Mouse (Mus musculus) heart, embryonic 10.5 days (tissue): ENCODE measurements at regions not wholly inside any gene's neighbourhood (a gene's known extent, or its start where the extent isn't known, plus 50 kb on each side); places are given as distances from the start of the nearest gene placed in this dataset.

ENCODE experiments used
- DNase-seq: peaks from one replicate; pipeline ENCODE4 v3.0.0-alpha.2; 2017; ENCODE audit warnings: low spot score
- H3K27ac ChIP-seq: fragments of 300-500 bp; sonication (generic); 2 replicates; pipeline ENCODE4 v1.5.1; 2016; ENCODE audit warnings: mild to moderate bottlenecking
- H3K27me3 ChIP-seq: fragments of 300-500 bp; sonication (generic); 2 replicates; pipeline ENCODE4 v1.6.1; 2016; ENCODE audit warnings: mild to moderate bottlenecking; ENCODE audit not compliant: poor library complexity, insufficient read depth, severe bottlenecking
- H3K36me3 ChIP-seq: fragments of 300-500 bp; sonication (generic); 2 replicates; pipeline ENCODE4 v1.6.1; 2016; ENCODE audit warnings: mild to moderate bottlenecking, moderate library complexity
- H3K4me1 ChIP-seq: fragments of 300-500 bp; sonication (generic); 2 replicates; pipeline ENCODE4 v1.6.1; 2016; ENCODE audit warnings: mild to moderate bottlenecking
- H3K4me3 ChIP-seq: fragments of 300-500 bp; sonication (generic); 2 replicates; pipeline ENCODE4 v1.5.1; 2016; ENCODE audit warnings: mild to moderate bottlenecking, moderate library complexity
- H3K9me3 ChIP-seq: fragments of 300-500 bp; sonication (generic); 2 replicates; pipeline ENCODE4 v1.6.1; 2016; ENCODE audit warnings: mild to moderate bottlenecking, moderate library complexity
- WGBS: fragments of 180-500 bp; shearing (Covaris S2); methylation state at CpG from one replicate; pipeline ENCODE4 v1.1.7; 2016; 5-methylcytosine and 5-hydroxymethylcytosine counted together

DNA sequence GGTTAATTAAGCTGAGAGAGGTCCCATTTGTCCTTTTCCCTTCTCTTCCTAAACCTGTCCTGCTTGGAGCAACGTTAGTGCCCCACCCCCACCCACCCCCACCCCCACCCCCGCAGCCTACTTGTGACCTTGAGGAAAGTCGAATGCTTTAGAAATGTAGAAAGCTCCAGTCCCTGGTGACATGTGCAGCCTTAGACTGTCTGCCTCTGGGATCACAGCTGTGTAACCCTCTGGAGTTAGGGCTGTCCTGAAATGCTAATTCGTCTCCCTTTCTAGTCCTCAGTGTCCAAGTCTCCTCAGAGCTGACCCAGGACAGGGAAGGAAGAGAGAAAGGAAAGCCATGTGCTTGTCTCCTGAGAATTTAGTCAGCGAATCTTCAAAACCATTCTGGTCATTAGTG is 125.0 kb upstream of the Bcor start:
- Histone ChIP-seq H3K36me3 (no peaks in the 10 kb centered on the region), H3K27me3 (peaks cover 49% of the 10 kb centered on the region; the same call in 1 of the 2 replicates), H3K27ac (no peak overlapping the region), H3K4me3 (no peak overlapping the region), H3K9me3 (no peaks in the 10 kb centered on the region), H3K4me1 (peaks cover 20% of the 10 kb centered on the region)
- WGBS: 39% methylated on average over 5 of the region's 5 CpGs
- no peak for DNase-seq

DNA sequence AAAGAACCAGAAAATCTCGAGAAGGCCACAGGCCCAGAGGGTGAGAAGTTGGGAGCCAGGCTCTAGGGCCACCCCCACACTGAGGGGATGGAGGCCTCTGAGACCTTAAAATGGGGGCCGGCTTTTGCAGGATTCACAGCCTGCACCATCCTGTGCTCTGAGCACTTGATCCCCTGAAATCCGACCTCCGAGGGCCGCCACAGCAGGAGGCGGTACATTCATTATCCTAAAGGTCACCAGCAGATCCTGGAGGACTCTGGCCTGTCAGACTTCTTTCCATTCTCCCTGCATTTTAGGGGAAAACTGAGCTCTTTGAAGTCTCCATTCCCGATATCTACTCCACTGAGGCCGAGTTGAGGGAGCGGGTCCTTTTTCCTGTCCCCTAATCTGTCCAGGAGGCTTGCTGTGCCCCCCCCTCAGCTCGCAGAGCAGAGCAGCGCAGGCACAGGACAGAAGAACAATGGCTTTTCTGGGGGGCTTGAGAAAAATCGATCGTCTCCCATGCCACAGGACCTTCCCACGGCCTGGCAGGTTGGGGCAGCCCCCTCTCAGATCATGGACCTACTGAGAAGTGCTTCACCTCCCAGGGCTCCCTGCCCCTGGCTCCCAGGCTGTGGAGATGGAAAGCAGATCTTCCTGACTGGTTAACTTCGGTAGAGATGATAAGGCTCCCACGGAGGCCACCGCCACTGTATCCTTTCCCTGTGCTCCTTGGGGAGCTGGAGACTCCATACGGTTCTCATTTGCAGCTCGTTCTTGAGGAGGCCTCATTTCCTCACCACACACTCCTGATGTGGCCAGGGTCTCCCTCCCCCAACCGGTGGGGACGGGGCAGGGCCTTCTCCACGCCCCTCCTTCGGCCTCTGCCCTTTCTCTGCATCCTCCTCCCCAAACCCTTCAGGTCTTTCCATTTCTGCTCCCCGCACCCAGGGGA is 126.1 kb upstream of the Bcor start:
- 15% methylated on average over 24 of the region's 24 CpGs for WGBS
- DNase-seq: no peak
- H3K27me3 ChIP-seq: peaks cover 54% of the 10 kb centered on the region; the same call in 1 of the 2 replicates

DNA sequence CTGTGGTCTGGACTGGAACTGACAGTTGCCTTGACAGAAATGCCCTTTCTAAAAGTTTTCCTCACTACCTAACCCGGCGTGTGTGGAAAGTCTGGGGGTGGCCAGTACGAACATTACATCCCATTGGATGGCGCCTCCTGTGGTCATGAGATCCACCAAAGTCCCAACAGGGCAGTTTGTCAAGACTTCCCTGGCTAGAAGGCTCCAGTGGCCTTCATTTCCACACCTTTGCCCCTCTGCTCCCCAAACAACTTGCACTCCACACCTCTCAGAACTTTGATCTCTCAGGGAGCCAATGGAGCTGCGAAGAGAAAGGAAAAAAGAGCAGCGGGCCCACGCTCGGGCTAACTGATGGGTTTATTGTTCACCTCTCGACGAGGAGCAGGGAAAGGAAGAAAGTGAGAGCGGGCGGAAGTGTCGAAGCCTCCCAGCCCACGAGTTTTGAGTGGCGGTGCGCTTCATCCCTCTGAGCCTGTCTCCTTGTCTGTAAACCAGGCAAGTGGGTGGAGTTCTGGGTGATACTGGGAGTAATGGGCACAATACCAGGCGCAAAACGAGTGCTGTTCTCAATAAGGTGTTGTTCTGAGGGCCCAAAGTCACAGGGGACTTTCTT is 126.9 kb upstream of the Bcor start:
- WGBS: 17% methylated on average over 18 of the region's 18 CpGs
- Histone ChIP-seq H3K36me3 (no peaks in the 10 kb centered on the region), H3K4me3 (peak overlapping the region; percentile 29), H3K27ac (peak overlapping the region; percentile 36; the same call in 1 of the 2 replicates), H3K4me1 (peaks cover 20% of the 10 kb centered on the region), H3K9me3 (no peaks in the 10 kb centered on the region), H3K27me3 (peaks cover 53% of the 10 kb centered on the region; the same call in 1 of the 2 replicates)
- DNase-seq: peak; percentile 77

More for the DNA sequence above, 126.1 kb upstream of the Bcor start:
- peak overlapping the region; percentile 29 for H3K4me3 ChIP-seq
- H3K4me1 ChIP-seq: peaks cover 20% of the 10 kb centered on the region
- H3K27ac ChIP-seq: peak overlapping the region; percentile 36; the same call in 1 of the 2 replicates
- H3K9me3 ChIP-seq: no peaks in the 10 kb centered on the region
- H3K36me3 ChIP-seq: no peaks in the 10 kb centered on the region

DNA sequence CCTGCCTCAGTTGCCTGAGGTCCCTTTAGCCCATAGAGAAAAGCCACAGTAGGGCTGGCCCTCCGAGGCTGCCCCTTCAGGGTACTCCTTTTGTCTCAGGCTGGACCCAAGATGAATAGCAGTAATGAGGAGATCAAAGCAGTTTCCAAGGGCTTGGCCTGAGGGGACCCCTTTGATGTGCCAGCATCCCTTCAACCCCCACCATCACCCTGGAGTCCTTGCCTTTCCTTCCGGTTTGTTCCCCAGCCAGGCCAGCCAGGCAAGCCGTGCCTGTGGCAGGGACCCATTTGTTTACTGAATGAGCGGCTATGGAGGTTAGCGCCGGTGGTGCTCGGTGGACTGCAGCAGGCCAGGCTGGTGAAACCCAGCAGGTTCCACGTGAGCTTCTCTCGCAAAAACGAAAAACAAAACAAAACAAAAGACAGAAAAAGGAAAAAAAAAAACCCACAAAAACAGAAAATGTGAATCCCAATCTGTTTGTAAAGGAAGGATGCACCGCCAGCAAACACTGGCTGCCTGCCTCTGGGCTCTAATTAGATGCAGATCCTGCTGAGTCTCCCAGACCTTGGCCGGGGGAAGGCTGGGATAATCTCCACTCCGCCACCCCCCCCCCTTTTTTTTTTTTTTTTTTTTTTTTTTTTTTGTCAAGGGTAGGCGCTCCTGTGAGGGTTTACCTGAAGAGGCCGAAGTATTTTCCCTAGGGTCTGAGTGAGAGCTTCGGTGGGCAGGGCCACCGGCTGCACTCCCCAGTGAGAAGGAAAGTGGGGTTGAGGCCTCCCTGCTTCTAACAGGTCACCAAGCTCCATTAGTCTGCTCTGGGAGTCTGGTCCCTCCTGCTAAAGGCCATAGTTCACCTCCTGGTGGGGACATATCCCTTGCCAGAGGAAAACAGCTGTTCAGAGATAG is 127.8 kb upstream of the Bcor start:
- DNase-seq: no peak
- Histone ChIP-seq H3K27me3 (peaks cover 48% of the 10 kb centered on the region; the same call in 1 of the 2 replicates), H3K36me3 (no peaks in the 10 kb centered on the region), H3K9me3 (no peaks in the 10 kb centered on the region), H3K27ac (peak overlapping the region; percentile 36; the same call in 1 of the 2 replicates), H3K4me1 (peaks cover 20% of the 10 kb centered on the region), H3K4me3 (no peak overlapping the region)
- 19% methylated on average over 17 of the region's 17 CpGs for WGBS

DNA sequence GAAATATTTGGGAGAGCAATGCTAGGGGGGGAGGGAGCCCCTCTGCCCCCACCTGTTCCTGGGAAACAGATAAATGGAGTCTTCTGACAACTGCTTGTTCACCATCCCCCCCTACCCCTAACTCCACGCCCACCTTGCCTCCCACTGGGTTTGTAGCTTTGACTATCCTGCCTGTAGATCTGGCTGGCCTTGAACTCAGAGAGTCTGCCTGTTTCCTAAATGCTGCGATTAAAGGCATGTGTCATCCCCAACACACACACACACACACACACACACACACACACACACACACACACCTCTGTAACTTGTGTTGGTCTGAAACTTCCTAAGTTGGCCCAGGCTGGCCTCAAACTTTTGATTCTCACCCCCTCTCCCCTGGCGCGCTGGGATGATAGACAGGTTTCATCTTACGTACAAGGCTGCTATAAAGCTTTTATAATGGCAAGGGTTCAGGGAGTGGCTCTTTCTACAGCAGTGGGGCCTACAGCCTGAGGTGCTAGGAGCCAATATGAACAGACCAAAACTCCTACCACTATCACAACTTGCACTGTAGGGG is 128.5 kb upstream of the Bcor start:
- peaks cover 20% of the 10 kb centered on the region for H3K4me1 ChIP-seq
- H3K36me3 ChIP-seq: no peaks in the 10 kb centered on the region
- H3K27ac ChIP-seq: no peak overlapping the region
- WGBS: 52% methylated on average over 4 of the region's 5 CpGs
- peaks cover 56% of the 10 kb centered on the region; the same call in 1 of the 2 replicates for H3K27me3 ChIP-seq
- H3K9me3 ChIP-seq: no peaks in the 10 kb centered on the region
- H3K4me3 ChIP-seq: no peak overlapping the region
- DNase-seq: no peak

DNA sequence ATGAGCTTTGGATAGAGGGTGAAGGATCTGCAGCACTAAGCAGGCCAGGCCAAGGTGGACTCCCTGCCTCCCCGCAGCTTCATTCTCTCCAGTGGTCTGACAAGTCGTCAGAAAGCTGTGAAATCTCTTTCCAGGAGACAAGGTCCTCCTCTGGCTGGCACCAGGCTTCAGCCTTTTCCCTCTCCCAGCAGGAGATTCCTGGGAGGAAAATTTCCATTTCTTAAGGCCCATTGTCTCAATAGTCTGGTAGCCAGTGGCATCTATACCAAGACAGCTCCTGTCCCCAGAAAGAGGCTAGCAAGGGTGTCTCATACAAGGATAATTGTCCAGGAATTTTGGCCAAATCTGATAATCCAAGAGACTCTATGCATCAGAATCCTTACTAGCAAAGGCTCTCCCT is 133.0 kb upstream of the Bcor start:
- Histone ChIP-seq H3K4me1 (peaks cover 4% of the 10 kb centered on the region; the same call in 1 of the 2 replicates), H3K4me3 (no peak overlapping the region), H3K9me3 (no peaks in the 10 kb centered on the region), H3K27me3 (peaks cover 51% of the 10 kb centered on the region; the same call in 1 of the 2 replicates), H3K27ac (no peak overlapping the region), H3K36me3 (no peaks in the 10 kb centered on the region)
- no peak for DNase-seq
- 41% methylated on average over 2 of the region's 2 CpGs for WGBS

DNA sequence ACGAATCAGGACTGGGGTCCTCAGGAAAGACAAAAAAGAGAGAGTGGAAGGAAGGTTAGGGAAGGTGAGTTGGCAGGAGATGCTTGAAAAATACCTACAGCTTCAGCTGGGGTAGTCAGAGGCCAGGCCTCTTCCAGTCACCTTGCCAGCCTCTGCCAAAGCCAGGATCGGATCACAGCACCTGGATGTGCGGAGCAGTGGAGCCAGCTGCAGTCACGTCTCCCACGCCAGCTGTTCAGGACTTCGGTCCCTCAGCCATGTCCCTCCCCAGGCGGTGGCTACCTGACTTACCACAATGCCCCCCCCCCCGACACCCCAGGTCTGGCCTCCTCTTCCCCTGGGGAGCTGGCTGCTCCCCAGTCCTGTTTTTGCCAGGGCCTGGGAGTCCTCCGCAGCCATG is 134.3 kb upstream of the Bcor start:
- Histone ChIP-seq H3K4me1 (no peaks in the 10 kb centered on the region; the same call in 1 of the 2 replicates), H3K27me3 (peaks cover 39% of the 10 kb centered on the region; the same call in 1 of the 2 replicates), H3K9me3 (no peaks in the 10 kb centered on the region), H3K27ac (no peak overlapping the region), H3K36me3 (no peaks in the 10 kb centered on the region), H3K4me3 (no peak overlapping the region)
- DNase-seq: no peak
- 63% methylated on average over 9 of the region's 9 CpGs for WGBS

DNA sequence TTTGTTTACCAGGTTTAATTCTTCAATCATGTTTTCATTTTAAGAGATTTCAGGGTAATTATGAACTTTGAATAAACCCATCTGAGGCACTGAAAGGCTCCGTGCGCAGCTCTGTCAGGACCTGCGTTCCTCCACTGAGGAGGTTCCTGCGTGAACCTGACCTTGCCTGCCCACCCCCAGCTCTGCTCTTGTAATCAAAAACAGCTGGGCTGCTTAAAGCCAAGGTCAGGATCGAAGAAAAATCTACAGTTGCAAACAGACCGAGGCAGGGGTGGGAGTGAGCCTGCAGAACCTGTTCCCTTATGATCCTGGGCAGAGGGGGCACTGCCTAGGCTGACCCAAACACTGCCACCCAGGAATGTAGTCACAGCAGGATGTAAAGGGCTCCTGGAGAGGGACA is 134.8 kb upstream of the Bcor start:
- Histone ChIP-seq H3K4me1 (no peaks in the 10 kb centered on the region), H3K36me3 (no peaks in the 10 kb centered on the region), H3K27me3 (peaks cover 35% of the 10 kb centered on the region; the same call in 1 of the 2 replicates), H3K4me3 (no peak overlapping the region), H3K9me3 (no peaks in the 10 kb centered on the region), H3K27ac (no peak overlapping the region)
- no peak for DNase-seq
- 45% methylated on average over 6 of the region's 6 CpGs for WGBS

DNA sequence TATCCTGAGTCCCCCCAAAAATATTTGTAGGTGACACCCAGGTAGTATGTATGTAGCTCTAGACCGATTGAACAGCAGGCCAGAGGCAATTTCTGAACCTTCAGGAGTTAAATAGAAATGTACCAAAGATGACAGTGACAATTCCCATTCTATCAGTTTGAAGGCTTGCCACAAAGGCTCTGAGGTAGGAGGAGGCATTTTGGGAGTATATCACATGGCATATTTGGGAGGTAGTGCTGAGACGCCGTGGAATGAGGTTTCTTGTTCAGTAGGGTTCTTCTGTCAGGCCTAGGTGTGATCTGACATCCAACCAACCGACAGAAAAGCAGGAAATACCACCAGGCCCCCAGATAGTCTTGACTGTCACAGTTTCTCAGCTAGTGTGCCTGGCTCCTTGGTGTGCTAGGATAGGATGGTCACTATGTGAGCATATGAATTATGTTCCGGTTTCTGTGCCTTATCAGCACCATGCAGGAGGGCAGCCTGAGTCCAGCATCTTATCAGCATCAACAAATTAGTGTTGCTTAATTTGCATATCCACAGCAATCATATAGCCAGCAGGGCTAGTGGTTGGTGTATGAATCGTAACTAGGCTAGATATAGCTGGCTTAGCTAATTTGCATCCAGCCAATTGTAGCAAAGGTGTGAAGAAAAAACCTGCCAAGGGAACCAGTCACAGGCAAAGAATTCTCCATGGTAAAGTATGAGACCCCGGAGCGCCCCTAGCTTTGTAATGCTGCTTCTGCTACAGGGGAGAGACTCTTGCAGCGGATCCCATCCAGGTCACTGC is 136.3 kb upstream of the Bcor start:
- Histone ChIP-seq H3K9me3 (no peaks in the 10 kb centered on the region), H3K4me3 (no peak overlapping the region), H3K27me3 (peaks cover 30% of the 10 kb centered on the region; the same call in 1 of the 2 replicates), H3K36me3 (no peaks in the 10 kb centered on the region), H3K4me1 (no peaks in the 10 kb centered on the region), H3K27ac (no peak overlapping the region)
- no peak for DNase-seq
- 54% methylated on average over 9 of the region's 9 CpGs for WGBS

DNA sequence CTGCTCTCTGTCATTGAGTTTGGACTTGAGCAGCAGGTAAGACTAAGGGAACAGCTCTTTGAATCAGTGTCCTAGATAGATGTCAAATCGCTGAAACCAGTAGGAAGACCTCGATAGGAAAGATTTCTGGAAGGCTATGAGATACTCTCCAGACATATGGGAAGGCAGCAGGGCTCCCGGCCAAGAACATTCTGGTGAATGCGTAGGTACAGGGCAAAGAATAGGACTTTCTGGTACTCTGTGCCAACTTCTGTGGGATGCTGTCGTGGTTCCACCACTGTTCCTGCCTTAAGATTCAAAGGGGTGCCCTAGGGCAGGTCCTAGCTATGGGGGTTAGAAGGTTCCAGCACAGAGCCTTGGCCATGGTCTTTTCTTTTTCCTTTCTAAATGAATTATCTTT is 138.5 kb upstream of the Bcor start:
- H3K27ac ChIP-seq: no peak overlapping the region
- no peaks in the 10 kb centered on the region for H3K9me3 ChIP-seq
- no peaks in the 10 kb centered on the region for H3K36me3 ChIP-seq
- no peaks in the 10 kb centered on the region for H3K4me1 ChIP-seq
- H3K27me3 ChIP-seq: peaks cover 20% of the 10 kb centered on the region; the same call in 1 of the 2 replicates
- WGBS: 86% methylated on average over 5 of the region's 5 CpGs
- DNase-seq: no peak
- no peak overlapping the region for H3K4me3 ChIP-seq

DNA sequence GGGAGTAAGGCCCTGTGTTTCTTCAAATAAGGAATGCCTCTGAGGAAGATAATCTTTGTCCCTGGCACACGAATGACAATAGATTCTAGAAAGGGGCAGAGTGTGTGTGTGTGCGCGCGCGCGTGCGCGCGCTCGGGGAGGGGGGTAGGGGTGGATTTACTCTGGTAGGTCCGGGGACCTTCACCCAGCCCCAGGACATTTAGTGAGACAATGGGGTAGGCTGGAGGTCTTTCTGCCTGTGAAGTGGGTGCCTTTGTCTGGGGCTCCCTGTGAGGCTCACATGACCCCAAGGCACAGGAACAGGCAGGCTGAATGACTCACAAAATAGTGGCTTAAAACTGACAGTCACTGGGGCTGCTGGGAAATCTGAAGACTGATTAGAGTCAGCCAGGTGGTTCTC is 139.1 kb upstream of the Bcor start:
- peaks cover 18% of the 10 kb centered on the region; the same call in 1 of the 2 replicates for H3K27me3 ChIP-seq
- 85% methylated on average over 11 of the region's 11 CpGs for WGBS
- H3K4me1 ChIP-seq: no peaks in the 10 kb centered on the region
- no peak overlapping the region for H3K4me3 ChIP-seq
- H3K36me3 ChIP-seq: no peaks in the 10 kb centered on the region
- no peak for DNase-seq
- no peaks in the 10 kb centered on the region for H3K9me3 ChIP-seq
- no peak overlapping the region for H3K27ac ChIP-seq
